Comparison of ENCODE assay signal across 8 mouse cellular contexts in genomic region chr16:97997383-97997731, GRCm38 (mm10). TPM values are rescaled to one million over a fixed set of nuclear protein-coding genes. Genes with fewer than 3 reads are reported as not detected.
DNase-seq lines count a peak whose midpoint lies in the region; ATAC-seq and TF ChIP-seq lines count a peak whose summit lies in the region.
"Not testable (repeated sequence)": the region's sequence is repeated elsewhere in the genome, so short reads cannot be mapped to it uniquely, and the experiment has no call there.

No protein-coding gene starts in this region.

- 1% methylated on average over 8 of the region's 8 CpGs for WGBS in embryonic facial prominence, embryonic 13.5 days
- WGBS in forebrain, postnatal 0 days = 1% methylated on average over 8 of the region's 8 CpGs
- WGBS in hindbrain, embryonic 12.5 days = 3% methylated on average over 8 of the region's 8 CpGs
- WGBS in kidney, postnatal 0 days = 1% methylated on average over 8 of the region's 8 CpGs
- 5% methylated on average over 8 of the region's 8 CpGs for WGBS in liver, embryonic 15.5 days (ENCODE audit: insufficient replicate concordance)
- WGBS in midbrain, embryonic 14.5 days = 2% methylated on average over 8 of the region's 8 CpGs
- 0% methylated on average over 8 of the region's 8 CpGs for WGBS in stomach, embryonic 15.5 days

- not testable (repeated sequence) for H3K9me3 ChIP-seq in ES-Bruce4 (replicated peaks; ENCODE audit: control insufficient read depth, insufficient read depth, low read length, poor library complexity, severe bottlenecking); forebrain, postnatal 0 days (ENCODE audit: low read length); kidney, postnatal 0 days (replicated peaks; ENCODE audit: low read length); liver, embryonic 15.5 days (replicated peaks); midbrain, embryonic 14.5 days (ENCODE audit: control insufficient read depth, low read length); stomach, embryonic 15.5 days
- H3K9me3 ChIP-seq in embryonic facial prominence, embryonic 13.5 days = peaks cover 26% of the 10 kb centered on the region
- H3K9me3 ChIP-seq in hindbrain, embryonic 12.5 days (replicated peaks) = peaks cover 14% of the 10 kb centered on the region

- not testable (repeated sequence) for H3K27me3 ChIP-seq in ES-Bruce4 (ENCODE audit: control insufficient read depth, insufficient read depth, low read length, poor library complexity, severe bottlenecking); embryonic facial prominence, embryonic 13.5 days; forebrain, postnatal 0 days (ENCODE audit: insufficient read depth, low read length); hindbrain, embryonic 12.5 days; kidney, postnatal 0 days (ENCODE audit: insufficient read depth, low read length); liver, embryonic 15.5 days; midbrain, embryonic 14.5 days (ENCODE audit: control insufficient read depth, insufficient read depth, low read length); stomach, embryonic 15.5 days (replicated peaks)

- ATAC-seq in embryonic facial prominence, embryonic 13.5 days (ENCODE audit: insufficient number of reproducible peaks, insufficient read depth, low FRiP score, low TSS enrichment, low read depth) = peak; percentile 44; the same call in 1 of the 2 replicates
- ATAC-seq in forebrain, postnatal 0 days = peak; percentile 78
- ATAC-seq in hindbrain, embryonic 12.5 days (ENCODE audit: low FRiP score) = peak; percentile 87
- peak; percentile 65 for ATAC-seq in kidney, postnatal 0 days (replicated peaks; ENCODE audit: low FRiP score, low read depth)
- peak; percentile 25; the same call in 1 of the 2 replicates for ATAC-seq in liver, embryonic 15.5 days (ENCODE audit: insufficient read depth)
- peak; percentile 79; the same call in 1 of the 2 replicates for ATAC-seq in midbrain, embryonic 14.5 days (ENCODE audit: low FRiP score, low TSS enrichment)
- not testable (repeated sequence) for ATAC-seq in stomach, embryonic 15.5 days (ENCODE audit: insufficient read depth, low FRiP score, low read depth)

- TF ChIP-seq POLR2A in ES-Bruce4 (IDR thresholded peaks at IDR 0.05; ENCODE audit: insufficient read depth, low read length) = not testable (repeated sequence)

- not testable (repeated sequence) for H3K27ac ChIP-seq in ES-Bruce4 (ENCODE audit: insufficient read depth, low read length); forebrain, postnatal 0 days (ENCODE audit: low read depth, low read length); midbrain, embryonic 14.5 days (replicated peaks; ENCODE audit: low read depth, low read length)
- peak overlapping the region; percentile 83; the same call in 1 of the 2 replicates for H3K27ac ChIP-seq in embryonic facial prominence, embryonic 13.5 days
- 0 out of 2 replicates have a peak overlapping the region, but pooled peaks have one; percentile 56 for H3K27ac ChIP-seq in hindbrain, embryonic 12.5 days
- peak overlapping the region; percentile 90 for H3K27ac ChIP-seq in kidney, postnatal 0 days
- H3K27ac ChIP-seq in liver, embryonic 15.5 days (replicated peaks) = peak overlapping the region; percentile 85
- H3K27ac ChIP-seq in stomach, embryonic 15.5 days = peak overlapping the region; percentile 93; the same call in 1 of the 2 replicates

- H3K4me2 ChIP-seq in embryonic facial prominence, embryonic 13.5 days = peak overlapping the region; percentile 58
- peak overlapping the region; percentile 86 for H3K4me2 ChIP-seq in forebrain, postnatal 0 days (ENCODE audit: low read depth)
- peak overlapping the region; percentile 72 for H3K4me2 ChIP-seq in hindbrain, embryonic 12.5 days (replicated peaks)
- peak overlapping the region; percentile 58 for H3K4me2 ChIP-seq in kidney, postnatal 0 days (ENCODE audit: low read length)
- H3K4me2 ChIP-seq in liver, embryonic 15.5 days = peak overlapping the region; percentile 70
- H3K4me2 ChIP-seq in midbrain, embryonic 14.5 days (ENCODE audit: low read length) = peak overlapping the region; percentile 70
- peak overlapping the region; percentile 65 for H3K4me2 ChIP-seq in stomach, embryonic 15.5 days

- not testable (repeated sequence) for H3K36me3 ChIP-seq in ES-Bruce4 (ENCODE audit: control insufficient read depth, insufficient read depth, low read length, poor library complexity, severe bottlenecking); forebrain, postnatal 0 days (ENCODE audit: insufficient read depth); hindbrain, embryonic 12.5 days; kidney, postnatal 0 days (ENCODE audit: insufficient read depth, low read length); liver, embryonic 15.5 days (replicated peaks); midbrain, embryonic 14.5 days (ENCODE audit: control insufficient read depth, insufficient read depth, low read length); stomach, embryonic 15.5 days
- H3K36me3 ChIP-seq in embryonic facial prominence, embryonic 13.5 days = peaks cover 13% of the 10 kb centered on the region

- TF ChIP-seq CTCF in ES-Bruce4 (IDR thresholded peaks at IDR 0.05; ENCODE audit: low read depth, low read length); forebrain, postnatal 0 days (IDR thresholded peaks at IDR 0.05; ENCODE audit: low read depth); kidney, postnatal 0 days (IDR thresholded peaks at IDR 0.05; ENCODE audit: low read depth): not testable (repeated sequence)

- peak overlapping the region; percentile 76 for H3K4me3 ChIP-seq in ES-Bruce4 (ENCODE audit: low read depth, low read length)
- H3K4me3 ChIP-seq in embryonic facial prominence, embryonic 13.5 days = peak overlapping the region; percentile 57
- H3K4me3 ChIP-seq in forebrain, postnatal 0 days (ENCODE audit: low read depth, low read length) = peak overlapping the region; percentile 51
- peak overlapping the region; percentile 59 for H3K4me3 ChIP-seq in hindbrain, embryonic 12.5 days
- peak overlapping the region; percentile 49 for H3K4me3 ChIP-seq in kidney, postnatal 0 days (replicated peaks; ENCODE audit: low read depth, low read length)
- H3K4me3 ChIP-seq in liver, embryonic 15.5 days (replicated peaks) = peak overlapping the region; percentile 70
- H3K4me3 ChIP-seq in midbrain, embryonic 14.5 days (replicated peaks; ENCODE audit: low read depth, low read length) = peak overlapping the region; percentile 55
- H3K4me3 ChIP-seq in stomach, embryonic 15.5 days (replicated peaks) = peak overlapping the region; percentile 60

- not testable (repeated sequence) for DNase-seq in forebrain, postnatal 0 days; midbrain, embryonic 14.5 days
- peak; percentile 10 for DNase-seq in kidney, postnatal 0 days (ENCODE audit: low spot score)

- peak overlapping the region; percentile 30 for H3K9ac ChIP-seq in ES-Bruce4 (ENCODE audit: low read depth, poor library complexity, severe bottlenecking)
- peak overlapping the region; percentile 67 for H3K9ac ChIP-seq in embryonic facial prominence, embryonic 13.5 days
- peak overlapping the region; percentile 54 for H3K9ac ChIP-seq in forebrain, postnatal 0 days
- H3K9ac ChIP-seq in hindbrain, embryonic 12.5 days = peak overlapping the region; percentile 53; the same call in 1 of the 2 replicates
- peak overlapping the region; percentile 50 for H3K9ac ChIP-seq in kidney, postnatal 0 days (ENCODE audit: low read depth, low read length)
- peak overlapping the region; percentile 52 for H3K9ac ChIP-seq in liver, embryonic 15.5 days
- peak overlapping the region; percentile 51; the same call in 1 of the 2 replicates for H3K9ac ChIP-seq in midbrain, embryonic 14.5 days (replicated peaks; ENCODE audit: low read length)
- H3K9ac ChIP-seq in stomach, embryonic 15.5 days = 0 out of 2 replicates have a peak overlapping the region, but pooled peaks have one; percentile 16

- TF ChIP-seq EP300 in ES-Bruce4 (IDR thresholded peaks at IDR 0.05; ENCODE audit: insufficient read depth, low read depth, low read length) = not testable (repeated sequence)

- H3K4me1 ChIP-seq in ES-Bruce4 (ENCODE audit: control insufficient read depth, insufficient read depth, low read length); embryonic facial prominence, embryonic 13.5 days; hindbrain, embryonic 12.5 days; kidney, postnatal 0 days (replicated peaks; ENCODE audit: insufficient read depth, low read length); stomach, embryonic 15.5 days: not testable (repeated sequence)
- H3K4me1 ChIP-seq in forebrain, postnatal 0 days (ENCODE audit: insufficient read depth) = peaks cover 11% of the 10 kb centered on the region
- peaks cover 26% of the 10 kb centered on the region for H3K4me1 ChIP-seq in liver, embryonic 15.5 days (replicated peaks)
- 0 out of 2 replicates have a peak, but pooled peaks cover 12% of the 10 kb centered on the region for H3K4me1 ChIP-seq in midbrain, embryonic 14.5 days (ENCODE audit: control insufficient read depth, insufficient read depth, low read length)

RNA-seq across cellular contexts. Expression of gene B230307C23Rik, which starts 0.2 kb away (rescaled TPM):
- 28.1 and 28.4 TPM in 2 replicates for polyA plus RNA-seq in ES-Bruce4 (2011; ENCODE audit: insufficient read depth, insufficient read length, low read depth, missing spikeins)
- 22.5 and 34.9 TPM in 2 replicates for polyA plus RNA-seq in embryonic facial prominence, embryonic 13.5 days (2015; fragmentation: Nextera tagmentation; extraction: Ambion mirVana)
- 20.5 and 24.2 TPM in 2 replicates for total RNA-seq in forebrain, postnatal 0 days (2014; rRNA removed)
- 22.4 and 23.2 TPM in 2 replicates for polyA plus RNA-seq in forebrain, postnatal 0 days (2015; fragmentation: Nextera tagmentation; extraction: Ambion mirVana)
- polyA plus RNA-seq in hindbrain, embryonic 12.5 days (2016; fragmentation: Nextera tagmentation; extraction: Ambion mirVana) = 17.0 and 17.2 TPM in 2 replicates
- polyA plus RNA-seq in kidney, postnatal 0 days (2015; fragmentation: Nextera tagmentation; extraction: Ambion mirVana) = 22.4 and 27.9 TPM in 2 replicates
- 9.8 and 11.0 TPM in 2 replicates for polyA plus RNA-seq in liver, embryonic 15.5 days (2015; fragmentation: Nextera tagmentation; extraction: Ambion mirVana)
- polyA plus RNA-seq in midbrain, embryonic 14.5 days (2014; fragmentation: Nextera tagmentation; extraction: Ambion mirVana) = 19.8 and 27.3 TPM in 2 replicates
- 26.5 and 29.1 TPM in 2 replicates for polyA plus RNA-seq in stomach, embryonic 15.5 days (2015; fragmentation: Nextera tagmentation; extraction: Ambion mirVana)

RNA-seq across cellular contexts. Expression of gene Zbtb21, which starts 34.9 kb away (rescaled TPM):
- 28.6 and 34.8 TPM in 2 replicates for polyA plus RNA-seq in ES-Bruce4 (2011; ENCODE audit: insufficient read depth, insufficient read length, low read depth, missing spikeins)
- polyA plus RNA-seq in embryonic facial prominence, embryonic 13.5 days (2015; fragmentation: Nextera tagmentation; extraction: Ambion mirVana) = 13.0 and 14.3 TPM in 2 replicates
- total RNA-seq in forebrain, postnatal 0 days (2014; rRNA removed) = 29.7 and 32.9 TPM in 2 replicates
- 9.0 and 9.1 TPM in 2 replicates for polyA plus RNA-seq in forebrain, postnatal 0 days (2015; fragmentation: Nextera tagmentation; extraction: Ambion mirVana)
- polyA plus RNA-seq in hindbrain, embryonic 12.5 days (2016; fragmentation: Nextera tagmentation; extraction: Ambion mirVana) = 15.1 and 16.5 TPM in 2 replicates
- 8.6 and 9.1 TPM in 2 replicates for polyA plus RNA-seq in kidney, postnatal 0 days (2015; fragmentation: Nextera tagmentation; extraction: Ambion mirVana)
- 3.3 and 3.8 TPM in 2 replicates for polyA plus RNA-seq in liver, embryonic 15.5 days (2015; fragmentation: Nextera tagmentation; extraction: Ambion mirVana)
- 11.0 and 12.7 TPM in 2 replicates for polyA plus RNA-seq in midbrain, embryonic 14.5 days (2014; fragmentation: Nextera tagmentation; extraction: Ambion mirVana)
- 11.0 and 12.6 TPM in 2 replicates for polyA plus RNA-seq in stomach, embryonic 15.5 days (2015; fragmentation: Nextera tagmentation; extraction: Ambion mirVana)

RNA-seq across cellular contexts. Expression of gene C2cd2, which starts 35.0 kb away (rescaled TPM):
- polyA plus RNA-seq in ES-Bruce4 (2011; ENCODE audit: insufficient read depth, insufficient read length, low read depth, missing spikeins) = 14.7 and 15.6 TPM in 2 replicates
- 12.5 and 13.1 TPM in 2 replicates for polyA plus RNA-seq in embryonic facial prominence, embryonic 13.5 days (2015; fragmentation: Nextera tagmentation; extraction: Ambion mirVana)
- 13.3 and 23.0 TPM in 2 replicates for total RNA-seq in forebrain, postnatal 0 days (2014; rRNA removed)
- polyA plus RNA-seq in forebrain, postnatal 0 days (2015; fragmentation: Nextera tagmentation; extraction: Ambion mirVana) = 10.3 and 11.9 TPM in 2 replicates
- polyA plus RNA-seq in hindbrain, embryonic 12.5 days (2016; fragmentation: Nextera tagmentation; extraction: Ambion mirVana) = 17.6 and 20.4 TPM in 2 replicates
- polyA plus RNA-seq in kidney, postnatal 0 days (2015; fragmentation: Nextera tagmentation; extraction: Ambion mirVana) = 12.8 and 15.5 TPM in 2 replicates
- polyA plus RNA-seq in liver, embryonic 15.5 days (2015; fragmentation: Nextera tagmentation; extraction: Ambion mirVana) = 5.5 and 6.0 TPM in 2 replicates
- 9.2 and 11.7 TPM in 2 replicates for polyA plus RNA-seq in midbrain, embryonic 14.5 days (2014; fragmentation: Nextera tagmentation; extraction: Ambion mirVana)
- 17.4 and 22.4 TPM in 2 replicates for polyA plus RNA-seq in stomach, embryonic 15.5 days (2015; fragmentation: Nextera tagmentation; extraction: Ambion mirVana)

Comparison
In these comparisons a context has a peak if more than half of its experiments do, and no peak if none do; other contexts are left out.
1. H3K9ac ChIP-seq: peak in every context shown above with its lines; median percentile 67 in embryonic facial prominence, embryonic 13.5 days; 54 in forebrain, postnatal 0 days; 53 in hindbrain, embryonic 12.5 days; 52 in liver, embryonic 15.5 days; 51 in midbrain, embryonic 14.5 days; 50 in kidney, postnatal 0 days; 30 in ES-Bruce4; 16 in stomach, embryonic 15.5 days.